Mouse (Mus musculus) cerebellum, adult 2 months (tissue): ENCODE measurements around the gene Ap3b1.

Experiments
- CTCF ChIP-seq: fragments of 200-500 bp; IDR thresholded peaks from 2 replicates; pipeline ENCODE4 v1.5.1; 2011; ENCODE audit warnings: low read depth, mild to moderate bottlenecking, control low read depth, low read length, moderate library complexity, borderline replicate concordance; ENCODE audit not compliant: insufficient read depth
- POLR2A ChIP-seq: fragments of 200-500 bp; IDR thresholded peaks from 2 replicates; pipeline ENCODE4 v1.6.1; 2011; ENCODE audit warnings: low read length, control low read depth, borderline replicate concordance; ENCODE audit not compliant: insufficient read depth

- no peak for TF ChIP-seq POLR2A
- TF ChIP-seq CTCF = no peak
These were observed 218.4 kb downstream of the Ap3b1 start for GRCm38 (mm10) chr13:94577177-94577540.
